ENCODE assay signal across 9 mouse cellular contexts in genomic region chrX:93299046-93299626, GRCm38 (mm10). TPM values are rescaled to one million over a fixed set of nuclear protein-coding genes. Genes with fewer than 3 reads are reported as not detected.
DNase-seq lines count a peak whose midpoint lies in the region; ATAC-seq and TF ChIP-seq lines count a peak whose summit lies in the region.
"Had no signal": no experiment of that assay in that cellular context is flagged by ENCODE, and none has a peak within 500 bp of the region (broad histone marks: within the 10 kb centered on the region; RNA-seq: fewer than 3 reads in every experiment).

No protein-coding gene starts in this region.

- no peaks in the 10 kb centered on the region for H3K9me3 ChIP-seq in heart, embryonic 11.5 days (replicated peaks; ENCODE audit: control insufficient read depth, low read length)
- H3K9me3 ChIP-seq in liver, embryonic 13.5 days (replicated peaks) = no peaks in the 10 kb centered on the region

- 14% methylated on average over 39 of the region's 43 CpGs for WGBS in heart, embryonic 11.5 days (ENCODE audit: insufficient replicate concordance)
- WGBS in thymus, adult 2 months = 5% methylated on average over 41 of the region's 43 CpGs
- 13% methylated on average over 43 of the region's 43 CpGs for WGBS in liver, embryonic 13.5 days (ENCODE audit: insufficient replicate concordance)

- ATAC-seq in heart, embryonic 11.5 days (replicated peaks; ENCODE audit: insufficient number of reproducible peaks, low FRiP score, low TSS enrichment) = no peak
- no peak for ATAC-seq in liver, embryonic 13.5 days (ENCODE audit: low read depth)
- ATAC-seq in cerebellum, adult (ENCODE audit: insufficient number of reproducible peaks, low FRiP score, low TSS enrichment) = no peak

- TF ChIP-seq POLR2A in thymus, adult 2 months (IDR thresholded peaks at IDR 0.05; ENCODE audit: control insufficient read depth, extremely low read depth, insufficient read depth, low read length, poor library complexity) = no peak

- no peak overlapping the region for H3K9ac ChIP-seq in heart, embryonic 11.5 days (ENCODE audit: low read depth, low read length)
- no peak overlapping the region for H3K9ac ChIP-seq in liver, embryonic 13.5 days

- H3K4me1 ChIP-seq in heart, embryonic 11.5 days (ENCODE audit: control insufficient read depth, insufficient read depth, low read length) = no peaks in the 10 kb centered on the region
- peaks cover 3% of the 10 kb centered on the region; the same call in 1 of the 2 replicates for H3K4me1 ChIP-seq in thymus, adult 2 months (replicated peaks; ENCODE audit: control insufficient read depth, insufficient read depth, low read length)
- 0 out of 2 replicates have a peak, but pooled peaks cover 2% of the 10 kb centered on the region for H3K4me1 ChIP-seq in liver, embryonic 13.5 days (replicated peaks)

- H3K27me3 ChIP-seq in heart, embryonic 11.5 days (ENCODE audit: control insufficient read depth, insufficient read depth, low read length) = peaks cover 79% of the 10 kb centered on the region
- H3K27me3 ChIP-seq in thymus, adult 2 months (ENCODE audit: control insufficient read depth, insufficient read depth, low read length) = peaks cover 9% of the 10 kb centered on the region; the same call in 1 of the 2 replicates
- H3K27me3 ChIP-seq in liver, embryonic 13.5 days = peaks cover 93% of the 10 kb centered on the region

- TF ChIP-seq CTCF in thymus, adult 2 months (IDR thresholded peaks at IDR 0.05; ENCODE audit: borderline replicate concordance, control insufficient read depth, extremely low read depth, insufficient read depth, low read length, poor library complexity) = no peak

- peak overlapping the region; percentile 26 for H3K4me3 ChIP-seq in heart, embryonic 11.5 days (ENCODE audit: low read depth, low read length)
- peak overlapping the region; percentile 8; the same call in 1 of the 2 replicates for H3K4me3 ChIP-seq in thymus, adult 2 months (ENCODE audit: control insufficient read depth, insufficient read depth, low read length)
- H3K4me3 ChIP-seq in liver, embryonic 13.5 days (replicated peaks) = peak overlapping the region; percentile 32

- no peaks in the 10 kb centered on the region for H3K36me3 ChIP-seq in heart, embryonic 11.5 days (ENCODE audit: control insufficient read depth, insufficient read depth, low read length)
- H3K36me3 ChIP-seq in thymus, adult 2 months (ENCODE audit: control insufficient read depth, insufficient read depth, low read length) = no peaks in the 10 kb centered on the region
- H3K36me3 ChIP-seq in liver, embryonic 13.5 days = no peaks in the 10 kb centered on the region

- peak overlapping the region; percentile 62 for H3K4me2 ChIP-seq in heart, embryonic 11.5 days
- peak overlapping the region; percentile 44 for H3K4me2 ChIP-seq in liver, embryonic 13.5 days

- no peak overlapping the region for H3K27ac ChIP-seq in heart, embryonic 11.5 days (ENCODE audit: low read depth, low read length)
- no peak overlapping the region for H3K27ac ChIP-seq in thymus, adult 2 months (ENCODE audit: control insufficient read depth, insufficient read depth, low read length)
- H3K27ac ChIP-seq in liver, embryonic 13.5 days = no peak overlapping the region

- no peak for DNase-seq in heart, postnatal 4 days
- no peak for DNase-seq in thymus, adult 2 months
- DNase-seq in thymus, postnatal 36 days = no peak
- no peak for DNase-seq in liver, embryonic 13.5 days
- no peak for DNase-seq in frontal cortex, postnatal 14 days (ENCODE audit: low spot score in 2 of 2)
- no peak for DNase-seq in cerebellum, postnatal 14 days
- DNase-seq: kidney, adult 9 months had no signal

RNA-seq across cellular contexts. Expression of gene Arx, which starts 12.9 kb away (rescaled TPM):
- 0.09 TPM in 1 of 2 replicates, not detected in the other for polyA plus RNA-seq in heart, embryonic 11.5 days (2014; fragmentation: Nextera tagmentation; extraction: Ambion mirVana)
- total RNA-seq in heart, postnatal 4 days (2021) = not detected
- polyA plus RNA-seq in thymus, adult 2 months (2012; rRNA removed) = not detected in 2 replicates
- 0.12 and 0.13 TPM in 2 replicates for polyA plus RNA-seq in liver, embryonic 13.5 days (2015; fragmentation: Nextera tagmentation; extraction: Ambion mirVana)
